Mouse (Mus musculus) urinary bladder, postnatal 10 days (tissue): ENCODE measurements around the gene Bglap2.
"Not testable (repeated sequence)": the region's sequence is repeated elsewhere in the genome, so short reads cannot be mapped to it uniquely, and the experiment has no call there.

ENCODE experiments used
- DNase-seq: peaks from one replicate; pipeline ENCODE4 v3.0.0; 2022; ENCODE audit warnings: low spot score

Gene Bglap2

DNA sequence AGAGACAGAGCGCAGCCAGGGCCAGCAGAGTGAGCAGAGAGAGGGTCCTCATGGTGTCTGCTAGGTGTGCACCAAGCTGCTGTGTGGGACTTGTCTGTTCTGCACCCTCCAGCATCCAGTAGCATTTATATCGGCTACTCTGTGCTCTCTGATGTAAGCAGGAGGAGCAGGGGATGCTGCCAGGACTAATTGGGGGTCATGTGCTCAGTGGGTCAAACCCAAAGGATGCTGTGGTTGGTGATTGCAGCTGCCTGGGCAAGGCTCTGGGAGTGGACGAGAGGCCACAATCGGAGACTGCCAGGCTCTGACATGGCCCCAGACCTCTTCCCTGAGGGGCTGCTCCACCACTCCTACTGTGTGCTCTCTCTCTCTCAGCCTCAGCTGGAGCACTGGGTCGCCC lies at the start of gene Bglap2:
TSS of gene Bglap2 (minus strand) at position 101 of the 400 bp plus-strand sequence.
- not testable (repeated sequence) for DNase-seq

- DNase-seq: no peak
Measured at GRCm38 (mm10) chr3:88427342-88427905, 48.9 kb upstream of the Bglap2 start.

DNA sequence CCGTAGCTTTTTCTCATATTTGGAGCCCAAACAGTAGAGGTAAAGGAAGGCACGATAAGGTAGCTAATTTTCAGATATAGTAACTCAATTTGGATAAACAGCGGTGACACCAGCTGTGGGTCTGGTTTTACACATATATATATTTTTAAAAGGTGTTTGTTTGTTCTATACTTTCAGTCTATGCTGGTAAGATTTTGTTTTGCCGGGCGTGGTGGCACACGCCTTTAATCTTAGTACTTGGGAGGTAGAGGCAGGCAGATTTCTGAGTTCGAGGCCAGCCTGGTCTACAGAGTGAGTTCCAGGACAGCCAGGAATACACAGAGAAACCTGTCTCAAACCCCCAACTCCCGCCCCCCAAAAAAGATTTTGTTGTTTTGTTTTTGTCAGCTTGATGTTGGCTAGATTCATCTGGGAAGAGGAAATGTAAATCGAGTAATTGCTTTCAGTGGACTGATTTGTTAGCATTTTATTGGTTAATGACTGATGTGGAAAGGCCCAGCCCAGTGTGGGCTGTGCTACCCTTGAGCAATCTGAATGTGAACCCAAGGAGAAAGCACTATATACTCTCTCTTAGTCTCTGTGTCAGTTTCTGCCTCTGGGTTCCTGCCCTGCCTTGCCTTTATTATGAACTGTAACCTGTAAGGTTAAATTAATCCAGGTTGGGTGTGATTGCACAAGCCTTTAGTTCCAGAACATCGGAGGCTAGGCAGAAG lies 47.4 kb upstream of the Bglap2 start:
- DNase-seq: no peak

GRCm38 (mm10) chr3:88425330-88425689 lies 46.8 kb upstream of the Bglap2 start:
- no peak for DNase-seq

DNA sequence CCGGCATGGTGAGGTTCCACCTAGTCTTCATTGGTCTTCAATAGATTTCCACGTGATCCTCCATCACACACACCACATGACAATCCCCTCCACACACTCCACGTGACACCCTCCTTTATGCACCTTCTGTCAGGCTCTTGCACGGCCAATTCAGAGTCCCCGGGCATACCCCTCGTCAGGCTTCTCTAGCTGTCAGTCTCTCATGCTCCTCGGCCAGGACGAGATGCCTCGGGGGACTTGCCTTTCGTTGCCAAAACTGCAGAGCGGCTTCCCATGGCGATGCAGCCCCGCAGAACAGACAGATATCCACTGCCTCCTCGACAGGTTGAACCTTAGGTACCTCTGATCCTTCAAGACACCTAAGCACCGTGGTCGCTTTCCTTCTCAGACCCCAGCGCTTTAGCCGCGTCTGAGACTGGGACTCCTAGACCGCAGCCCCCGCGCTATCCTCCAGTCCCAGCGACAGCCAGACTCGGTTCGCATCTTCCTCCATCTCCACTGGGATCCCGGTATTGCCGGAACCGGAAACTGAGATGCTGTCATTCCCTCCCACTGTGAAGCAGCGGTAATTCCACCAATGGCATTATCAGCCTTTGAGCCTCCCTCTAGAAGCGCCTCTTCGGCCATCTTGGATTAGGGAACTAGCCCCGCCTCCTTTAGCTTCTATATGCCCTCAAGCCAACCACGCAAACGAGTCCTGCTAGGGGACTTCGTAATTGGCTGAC lies 46.3 kb upstream of the Bglap2 start, which contains the start of gene Slc25a44:
TSS of gene Slc25a44 (minus strand) at position 535 of the 725 bp plus-strand sequence.
- peak; percentile 67 for DNase-seq

- no peak for DNase-seq
Measured at GRCm38 (mm10) chr3:88422020-88422720, 43.7 kb upstream of the Bglap2 start.

GRCm38 (mm10) chr3:88420771-88421170 lies 42.3 kb upstream of the Bglap2 start:
- DNase-seq: no peak

- DNase-seq: no peak
Measured at GRCm38 (mm10) chr3:88418016-88418415, 39.5 kb upstream of the Bglap2 start.

DNA sequence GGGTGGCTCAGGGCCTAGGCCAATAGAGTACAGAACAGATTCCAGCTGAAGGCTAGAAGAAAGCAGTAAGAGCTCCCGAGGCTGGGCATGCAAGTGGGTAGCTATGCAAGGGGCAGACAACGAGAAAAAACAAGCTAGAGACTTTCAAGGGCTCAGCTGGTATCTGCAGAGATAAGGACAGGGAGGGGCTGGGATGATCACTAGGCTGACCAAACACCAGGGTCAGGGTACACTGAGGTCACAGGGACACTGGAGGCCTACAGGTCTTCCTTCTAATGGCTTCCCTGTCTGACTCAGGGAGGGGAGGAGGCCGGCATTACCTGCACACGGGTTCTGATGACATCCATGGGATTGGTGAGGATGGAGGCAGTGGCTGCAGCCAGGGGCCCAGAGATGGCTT lies 37.2 kb upstream of the Bglap2 start:
- DNase-seq: no peak

GRCm38 (mm10) chr3:88412636-88413035 lies 34.1 kb upstream of the Bglap2 start:
- no peak for DNase-seq

- DNase-seq: no peak
Measured at GRCm38 (mm10) chr3:88411681-88412080, 33.2 kb upstream of the Bglap2 start.

DNA sequence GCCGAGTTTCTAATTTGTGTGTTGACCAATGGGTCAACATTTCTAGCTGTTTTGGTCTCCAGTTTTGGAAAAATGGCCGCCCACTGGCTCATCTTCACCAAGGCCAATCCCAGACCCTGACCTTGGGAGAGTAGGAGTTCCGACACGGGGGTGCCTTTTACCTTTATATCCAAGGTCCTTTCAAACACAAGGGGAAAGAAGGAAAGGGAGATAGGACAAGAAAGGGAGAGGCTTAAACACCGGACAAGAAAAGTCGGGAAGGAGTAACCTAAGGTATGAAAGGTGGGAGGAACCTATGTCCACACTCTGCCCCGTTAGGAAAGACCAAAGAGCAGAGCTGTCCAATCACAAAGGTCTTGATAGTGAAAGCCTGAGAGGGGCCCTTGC lies 32.1 kb upstream of the Bglap2 start:
- no peak for DNase-seq

DNA sequence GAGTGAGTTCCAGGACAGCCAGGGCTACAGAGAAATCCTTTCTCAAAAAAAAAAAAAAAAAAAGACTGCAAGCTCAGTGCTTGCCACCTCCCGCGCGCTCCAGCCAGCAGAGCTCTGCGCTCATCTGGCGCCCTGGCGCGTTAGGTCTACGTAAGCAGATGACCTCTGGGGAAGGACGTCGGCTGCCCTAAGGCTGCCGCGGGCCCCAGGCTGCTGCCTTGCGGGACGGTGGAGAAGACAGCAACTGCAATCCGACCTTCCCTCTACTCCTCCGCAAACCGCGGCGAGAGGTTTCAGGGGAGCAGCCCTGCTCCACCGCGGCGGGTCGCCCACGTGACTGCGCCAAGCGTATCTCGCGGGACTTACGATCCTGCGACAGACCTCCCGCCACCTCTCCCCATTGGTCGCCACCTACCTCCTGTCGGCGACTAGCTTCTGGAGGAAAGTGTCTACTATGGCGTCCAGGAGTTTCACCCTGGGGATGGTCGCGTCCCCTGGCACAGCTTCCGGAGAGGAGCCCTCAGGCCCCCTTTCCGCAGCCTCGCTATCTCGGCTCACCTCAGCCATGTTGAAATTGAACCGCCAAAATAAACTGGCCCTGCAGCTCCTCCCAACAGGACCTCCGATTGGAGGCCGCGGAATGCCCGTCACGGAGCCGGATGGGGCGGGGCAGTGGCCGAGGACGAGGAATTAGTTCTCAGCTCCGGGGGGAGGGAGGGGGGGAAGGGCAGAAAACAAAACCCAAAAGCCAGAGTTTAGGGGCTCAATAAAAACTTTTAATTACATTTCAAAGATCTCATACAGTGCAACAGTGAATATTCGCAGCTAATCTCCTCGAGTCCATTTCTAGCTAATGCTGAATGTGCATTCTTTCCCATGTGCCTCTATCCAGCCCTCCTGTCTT lies 31.5 kb upstream of the Bglap2 start, which contains the start of gene Pmf1:
TSS of gene Pmf1 (minus strand) at position 591 of the 904 bp plus-strand sequence.
- DNase-seq: peak; percentile 74

DNA sequence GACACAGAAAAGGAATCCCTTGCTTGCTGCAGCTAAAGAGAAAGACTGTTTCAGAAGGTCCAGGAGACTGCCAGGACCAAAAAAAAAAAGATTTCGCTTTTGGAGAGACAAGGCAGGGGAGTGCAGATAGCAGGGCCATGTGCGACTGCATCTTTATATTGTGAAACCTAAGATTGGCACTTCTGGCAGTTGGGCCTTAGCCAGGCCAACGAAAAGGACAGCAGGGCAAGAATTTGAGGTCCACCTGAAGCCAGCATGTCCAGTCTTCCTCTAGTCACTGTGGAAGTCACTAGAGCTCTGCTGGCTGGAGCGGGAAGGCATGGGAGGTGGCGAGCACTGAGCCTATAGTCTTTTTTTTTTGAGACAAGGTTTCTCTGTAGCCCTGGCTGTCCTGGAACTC lies 30.5 kb upstream of the Bglap2 start:
- DNase-seq: no peak

DNA sequence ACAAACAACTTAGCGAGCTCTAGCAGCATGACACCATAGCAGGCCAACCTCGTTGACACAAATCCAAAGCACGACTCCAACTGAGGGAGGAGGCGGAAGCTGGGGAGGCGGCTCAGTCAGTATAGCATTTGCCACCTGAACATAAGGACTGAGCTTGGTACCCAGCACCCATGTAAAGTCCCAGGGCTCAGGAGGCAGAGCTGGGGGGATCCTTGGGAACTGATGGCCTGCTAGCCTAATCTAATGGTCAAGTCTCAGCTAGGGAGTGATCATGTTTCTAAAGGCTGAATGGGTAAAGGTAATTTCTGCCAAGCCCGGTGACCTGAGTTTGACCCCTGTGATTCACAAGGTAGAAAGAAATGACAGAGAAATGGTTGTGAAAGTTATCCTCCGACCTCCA lies 29.0 kb upstream of the Bglap2 start:
- no peak for DNase-seq

- DNase-seq: no peak
Measured at GRCm38 (mm10) chr3:88407090-88407489, 28.6 kb upstream of the Bglap2 start.

GRCm38 (mm10) chr3:88403522-88404230 lies 25.2 kb upstream of the Bglap2 start:
- DNase-seq: no peak

GRCm38 (mm10) chr3:88398666-88399065 lies 20.2 kb upstream of the Bglap2 start:
- no peak for DNase-seq

DNA sequence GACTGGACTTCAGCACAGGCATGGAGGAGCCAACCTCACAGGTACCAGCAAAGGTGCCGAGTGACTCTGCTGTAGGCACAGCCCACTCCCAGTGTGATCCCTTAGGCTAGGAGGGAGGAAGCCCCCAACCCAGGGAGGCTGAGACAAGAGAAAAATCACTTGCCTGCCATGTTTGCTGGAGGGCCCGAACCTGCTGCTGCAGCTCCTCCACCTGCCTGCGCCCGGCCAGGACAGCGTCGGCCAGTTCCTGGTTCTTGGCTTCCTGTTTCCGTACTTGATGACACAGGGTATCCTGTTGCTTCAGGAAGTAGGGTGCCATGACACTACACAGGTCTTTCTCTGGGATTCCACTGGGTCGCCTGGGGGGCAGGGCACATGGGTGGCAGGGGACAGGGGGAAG lies 17.2 kb upstream of the Bglap2 start:
- DNase-seq: no peak

GRCm38 (mm10) chr3:88395288-88395687 lies 16.8 kb upstream of the Bglap2 start:
- no peak for DNase-seq
